Mouse (Mus musculus) E14TG2a.4 (cell line): ENCODE data around the gene Itga6.
A peak's percentile ranks its signal among the peaks of the same experiment; 100 is the strongest.

Experiments used
- H3K27me3 ChIP-seq: 2 replicates; pipeline ENCODE4 v1.6.1; 2014; ENCODE audit warnings: low read length, control low read depth; ENCODE audit not compliant: insufficient read depth
- H3K36me3 ChIP-seq: 2 replicates; pipeline ENCODE4 v1.6.1; 2014; ENCODE audit warnings: low read length, control low read depth; ENCODE audit not compliant: insufficient read depth
- H3K4me1 ChIP-seq: replicated peaks from 2 replicates; pipeline ENCODE4 v1.6.1; 2014; ENCODE audit warnings: low read depth, low read length, control low read depth
- H3K4me3 ChIP-seq: replicated peaks from 2 replicates; pipeline ENCODE4 v1.5.1; 2014; ENCODE audit warnings: mild to moderate bottlenecking, low read length
- H3K9me3 ChIP-seq: 2 replicates; pipeline ENCODE4 v1.6.1; 2014; ENCODE audit warnings: low read length, control low read depth
- CTCF ChIP-seq: conservative IDR thresholded peaks from 2 replicates; pipeline ENCODE4 v1.5.1; 2014; ENCODE audit warnings: low read length
- NANOG ChIP-seq: IDR thresholded peaks from 2 replicates; pipeline ENCODE4 v1.6.1; 2014; ENCODE audit warnings: borderline replicate concordance, low read length, mixed read lengths
- POU5F1 ChIP-seq: IDR thresholded peaks from 2 replicates; pipeline ENCODE4 v1.6.1; 2014; ENCODE audit warnings: low read length, borderline replicate concordance

The Itga6 gene

DNA sequence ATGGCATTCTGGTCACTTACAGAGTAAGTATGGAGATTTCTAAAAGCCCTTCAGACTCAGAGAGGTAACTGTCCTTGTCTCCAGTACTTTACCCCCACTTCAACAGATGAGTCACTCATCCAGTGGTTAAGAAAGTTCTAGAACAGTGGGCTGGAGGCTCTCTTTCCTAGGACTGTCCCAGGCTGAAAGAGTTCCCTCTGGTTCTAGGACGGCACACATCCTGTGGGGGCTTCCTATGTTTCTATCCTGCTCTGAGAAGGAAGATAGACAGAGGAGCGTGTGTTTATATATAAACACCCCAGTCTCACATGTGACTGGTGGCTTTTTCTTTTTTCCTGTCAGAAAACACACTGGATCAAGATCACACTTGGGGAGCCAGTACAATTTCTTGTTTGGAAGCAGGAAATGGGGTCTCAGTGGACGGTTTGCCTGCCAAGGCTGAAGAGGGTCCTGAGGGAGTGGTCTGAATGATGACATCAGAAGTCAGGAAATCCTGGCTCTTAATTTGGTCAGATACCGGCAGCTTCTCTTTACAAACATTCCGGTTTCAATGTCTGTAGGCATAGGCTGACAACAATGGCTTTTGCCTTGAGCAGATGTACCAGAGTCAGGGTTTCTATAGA is 34.0 kb downstream of the Itga6 start:
- no peaks in the 10 kb centered on the region for H3K36me3 ChIP-seq
- no peak for TF ChIP-seq POU5F1
- no peak for TF ChIP-seq NANOG
- TF ChIP-seq CTCF = no peak

DNA sequence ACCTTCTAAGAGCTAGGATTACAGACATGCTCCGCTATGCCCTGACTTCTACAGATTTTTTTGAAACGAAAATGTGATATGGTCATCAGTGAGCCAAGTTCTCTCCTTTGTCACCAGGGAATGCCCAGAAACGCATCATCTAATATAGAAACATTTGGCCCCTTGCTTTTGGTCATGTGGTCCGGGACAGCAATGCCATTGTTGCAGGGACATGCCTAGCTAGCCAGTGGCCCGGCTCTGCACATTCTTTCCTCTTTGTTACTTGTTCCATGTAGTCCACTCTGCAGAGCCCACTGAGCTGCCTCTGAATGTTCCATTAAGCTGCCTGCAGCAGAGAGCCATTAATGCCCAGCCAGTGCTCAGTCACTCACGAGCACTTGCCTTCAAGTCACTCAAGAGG is 34.6 kb downstream of the Itga6 start:
- peaks cover 15% of the 10 kb centered on the region for H3K9me3 ChIP-seq
- 0 out of 2 replicates have a peak, but pooled peaks cover 7% of the 10 kb centered on the region for H3K4me1 ChIP-seq
- H3K4me3 ChIP-seq = no peak overlapping the region
- H3K36me3 ChIP-seq = no peaks in the 10 kb centered on the region
- peaks cover 8% of the 10 kb centered on the region; the same call in 1 of the 2 replicates for H3K27me3 ChIP-seq
- TF ChIP-seq POU5F1 = no peak
- TF ChIP-seq NANOG = no peak

More for the DNA sequence above, 34.0 kb downstream of the Itga6 start:
- H3K4me1 ChIP-seq = peaks cover 13% of the 10 kb centered on the region
- H3K4me3 ChIP-seq = no peak overlapping the region
- peaks cover 8% of the 10 kb centered on the region; the same call in 1 of the 2 replicates for H3K27me3 ChIP-seq
- peaks cover 15% of the 10 kb centered on the region for H3K9me3 ChIP-seq

DNA sequence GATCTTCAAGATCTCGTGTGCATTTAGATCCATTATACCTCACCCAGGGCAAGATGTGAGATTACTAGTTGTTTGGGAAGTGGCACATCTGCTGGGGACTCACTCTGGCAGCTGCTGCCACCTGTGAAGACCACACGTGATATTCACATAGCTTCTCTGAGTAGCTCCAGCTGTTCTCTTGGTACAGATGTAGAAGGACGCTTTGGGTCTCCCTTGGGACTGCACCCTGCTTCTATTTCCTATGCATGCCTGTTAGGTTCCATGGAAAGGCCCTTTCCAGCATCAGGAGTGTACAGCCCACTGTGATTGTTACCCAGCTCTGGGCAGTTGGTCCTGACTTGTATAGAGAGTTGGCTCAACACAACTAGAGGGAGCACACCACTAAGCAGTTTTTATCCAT is 39.8 kb downstream of the Itga6 start:
- Histone ChIP-seq H3K4me3 (no peak overlapping the region), H3K27me3 (no peaks in the 10 kb centered on the region; the same call in 1 of the 2 replicates), H3K9me3 (peaks cover 12% of the 10 kb centered on the region), H3K36me3 (peaks cover 10% of the 10 kb centered on the region), H3K4me1 (peaks cover 31% of the 10 kb centered on the region)
- TF ChIP-seq CTCF (no peak), NANOG (no peak), POU5F1 (no peak)

DNA sequence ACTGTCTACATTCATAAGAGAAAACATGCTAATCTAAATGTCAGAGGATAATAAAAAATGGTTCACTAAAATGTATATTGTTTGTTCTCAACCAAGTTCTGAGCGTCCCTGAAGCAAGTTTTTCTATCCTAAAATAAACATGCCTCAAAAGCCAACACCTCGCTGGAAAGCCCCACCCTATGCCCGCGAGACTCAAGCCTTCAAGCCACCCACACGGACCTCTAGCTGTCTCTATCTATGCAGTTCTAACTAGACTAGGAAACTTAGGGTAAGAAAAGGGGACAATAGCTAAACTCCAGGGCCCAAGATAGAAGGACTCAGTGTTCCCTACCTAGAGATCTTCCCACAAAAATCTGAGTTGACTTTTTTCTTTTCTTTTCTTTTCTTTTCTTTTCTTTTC is 40.6 kb downstream of the Itga6 start:
- no peak for TF ChIP-seq CTCF
- no peak for TF ChIP-seq NANOG
- TF ChIP-seq POU5F1 = no peak
- Histone ChIP-seq H3K4me1 (peaks cover 39% of the 10 kb centered on the region), H3K4me3 (peak overlapping the region; percentile 96), H3K9me3 (peaks cover 12% of the 10 kb centered on the region), H3K36me3 (peaks cover 18% of the 10 kb centered on the region), H3K27me3 (no peaks in the 10 kb centered on the region; the same call in 1 of the 2 replicates)

DNA sequence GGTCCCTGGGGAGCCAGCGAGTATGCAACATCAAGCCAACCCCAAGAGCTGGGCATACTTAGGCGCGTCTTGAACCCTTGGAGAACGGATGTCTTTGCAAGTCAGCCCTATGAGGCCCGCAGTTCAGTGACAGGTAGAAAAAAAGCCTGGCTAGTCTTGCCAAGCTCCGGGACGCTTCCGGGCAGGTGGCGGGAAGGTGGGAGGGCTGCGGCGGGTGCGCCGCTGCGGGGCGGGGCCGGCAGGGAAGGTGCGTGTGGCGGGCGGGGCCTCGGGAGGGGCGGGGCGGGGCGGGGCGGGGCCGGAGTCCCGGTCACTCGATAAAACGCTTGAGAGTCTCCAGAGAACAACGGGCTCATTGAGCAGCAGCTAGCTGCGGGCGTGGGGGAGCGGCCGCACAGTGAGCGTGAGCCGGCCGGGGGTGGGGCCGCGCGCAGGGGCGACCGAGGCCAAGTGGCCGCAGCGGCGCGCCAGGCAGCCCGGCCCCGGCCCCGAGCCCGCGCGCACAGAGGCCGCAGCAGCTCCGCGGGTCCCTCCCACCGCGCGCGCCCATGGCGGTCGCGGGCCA is 41.3 kb downstream of the Itga6 start:
- peaks cover 12% of the 10 kb centered on the region for H3K9me3 ChIP-seq
- TF ChIP-seq NANOG = no peak
- no peak for TF ChIP-seq CTCF
- TF ChIP-seq POU5F1 = no peak
- no peaks in the 10 kb centered on the region; the same call in 1 of the 2 replicates for H3K27me3 ChIP-seq

DNA sequence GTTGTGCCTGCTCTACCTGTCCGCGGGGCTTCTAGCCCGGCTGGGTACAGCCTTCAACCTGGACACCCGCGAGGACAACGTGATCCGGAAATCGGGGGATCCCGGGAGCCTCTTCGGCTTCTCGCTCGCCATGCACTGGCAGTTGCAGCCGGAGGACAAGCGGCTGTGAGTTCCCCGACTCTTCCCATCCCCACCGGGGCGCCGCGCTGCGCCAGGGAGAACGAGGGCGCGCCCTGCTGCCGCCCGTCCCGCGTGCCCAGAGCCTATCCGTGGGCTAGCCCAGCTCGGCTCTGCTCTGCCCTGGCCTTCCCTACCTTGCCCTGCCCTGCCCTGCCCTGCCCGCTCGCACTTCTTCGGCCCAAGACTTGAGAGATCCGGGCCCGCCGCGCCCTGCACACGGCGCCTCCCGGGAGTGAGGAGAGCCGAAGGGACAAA is 41.8 kb downstream of the Itga6 start:
- TF ChIP-seq POU5F1 (no peak), NANOG (no peak), CTCF (no peak)
- H3K4me3 ChIP-seq = peak overlapping the region; percentile 96
- no peaks in the 10 kb centered on the region; the same call in 1 of the 2 replicates for H3K27me3 ChIP-seq
- peaks cover 50% of the 10 kb centered on the region for H3K4me1 ChIP-seq
- H3K9me3 ChIP-seq = peaks cover 12% of the 10 kb centered on the region
- H3K36me3 ChIP-seq = peaks cover 22% of the 10 kb centered on the region

More for the DNA sequence above, 41.3 kb downstream of the Itga6 start:
- peaks cover 45% of the 10 kb centered on the region for H3K4me1 ChIP-seq
- H3K36me3 ChIP-seq = peaks cover 19% of the 10 kb centered on the region
- H3K4me3 ChIP-seq = peak overlapping the region; percentile 96

DNA sequence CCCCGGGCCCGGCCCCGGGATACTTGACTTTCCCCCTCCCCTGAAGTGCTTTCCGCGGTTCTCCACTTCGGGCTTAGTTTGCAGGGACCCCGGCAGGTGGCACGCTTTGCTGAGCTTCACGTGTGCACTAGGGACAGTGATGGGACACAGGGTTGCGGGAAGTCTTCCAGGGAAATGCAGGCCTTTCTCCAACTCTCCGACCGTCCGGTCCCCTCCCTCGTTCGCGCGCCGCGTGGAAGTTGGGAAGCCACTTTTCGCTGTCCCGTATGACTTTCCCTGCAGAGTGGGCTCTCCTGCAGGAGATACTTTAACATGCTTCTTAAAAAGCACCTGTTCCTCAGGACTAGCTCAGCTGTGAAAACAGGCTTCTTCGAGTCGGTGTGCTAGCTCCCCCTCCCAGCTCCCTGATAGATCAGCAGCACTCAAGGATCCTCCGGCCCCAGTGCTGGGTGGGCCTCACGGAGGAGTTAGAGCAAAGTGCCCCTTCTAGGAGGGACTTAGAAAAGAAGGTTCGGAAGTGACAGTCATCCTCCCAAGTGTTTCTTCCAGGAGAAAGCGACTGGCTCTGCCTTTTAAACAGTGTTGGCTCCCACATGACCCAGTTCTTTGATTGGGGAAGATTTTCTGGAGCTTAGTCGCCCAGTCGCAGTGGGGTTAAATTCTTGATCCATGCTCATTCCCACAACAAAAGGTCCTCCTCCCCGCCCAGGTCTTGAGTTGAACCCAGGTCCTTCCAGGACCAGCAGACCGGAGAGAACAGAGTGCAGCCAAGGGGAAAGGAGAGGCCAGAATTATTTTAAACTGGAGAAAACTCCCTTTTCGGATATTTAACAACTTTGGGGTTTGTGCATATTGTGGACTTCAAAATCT is 42.4 kb downstream of the Itga6 start:
- H3K4me1 ChIP-seq = peaks cover 56% of the 10 kb centered on the region
- H3K4me3 ChIP-seq = peak overlapping the region; percentile 96
- H3K9me3 ChIP-seq = peaks cover 9% of the 10 kb centered on the region
- no peak for TF ChIP-seq CTCF
- no peak for TF ChIP-seq NANOG
- no peak for TF ChIP-seq POU5F1
- peaks cover 28% of the 10 kb centered on the region for H3K36me3 ChIP-seq
- H3K27me3 ChIP-seq = no peaks in the 10 kb centered on the region; the same call in 1 of the 2 replicates

DNA sequence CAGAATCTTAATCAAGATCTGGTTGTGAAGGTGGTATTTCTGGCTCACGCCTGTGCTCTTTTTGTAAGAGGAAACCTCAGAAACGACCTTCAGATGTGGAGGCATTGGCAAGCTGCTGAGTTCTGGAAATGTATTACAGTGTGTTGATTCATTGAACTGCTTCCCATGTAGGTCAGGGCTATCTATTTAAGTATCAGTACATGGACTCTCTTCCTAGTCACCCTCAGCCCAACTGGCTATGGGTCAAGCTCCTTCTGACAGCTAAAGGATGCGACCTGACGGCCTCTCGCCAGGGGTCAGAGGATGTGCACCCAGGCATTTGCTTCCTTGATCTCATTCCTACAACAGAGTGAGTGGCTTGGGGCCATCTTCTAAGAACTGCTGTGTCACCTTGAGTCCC is 45.3 kb downstream of the Itga6 start:
- Histone ChIP-seq H3K27me3 (no peaks in the 10 kb centered on the region), H3K9me3 (no peaks in the 10 kb centered on the region), H3K4me1 (peaks cover 85% of the 10 kb centered on the region), H3K4me3 (no peak overlapping the region), H3K36me3 (peaks cover 32% of the 10 kb centered on the region)
- TF ChIP-seq CTCF (no peak), POU5F1 (no peak), NANOG (no peak)
